Mouse (Mus musculus): Measurements from ENCODE around the gene Inpp5e.
"Not testable (repeated sequence)": the region's sequence is repeated elsewhere in the genome, so short reads cannot be mapped to it uniquely, and the experiment has no call there.

The Inpp5e gene

DNA sequence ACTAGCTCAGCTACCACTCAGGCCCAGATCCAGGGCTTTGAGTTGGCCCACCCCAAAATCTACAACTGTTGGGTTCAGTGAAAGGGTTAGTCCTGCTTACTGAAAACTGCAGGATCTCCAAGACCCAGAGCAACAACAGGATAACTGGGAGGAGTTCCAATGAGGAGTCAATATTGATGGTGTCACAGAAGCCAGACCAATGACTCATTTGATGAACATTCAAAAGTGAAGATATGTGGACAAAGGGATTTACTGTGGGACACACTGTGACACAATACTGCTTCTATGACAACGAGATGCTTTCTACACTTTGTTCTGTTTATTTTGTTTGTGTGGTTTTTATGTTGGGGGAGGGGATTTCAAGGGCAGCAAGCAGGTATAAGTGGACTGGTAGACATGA is 9.1 kb upstream of the Inpp5e start:
- DNase-seq (ENCODE audit: low spot score in 2 of 2) = no peak

- DNase-seq (ENCODE audit: low spot score in 2 of 2) = no peak
These were observed 8.1 kb upstream of the Inpp5e start for GRCm38 (mm10) chr2:26417066-26417465.

DNA sequence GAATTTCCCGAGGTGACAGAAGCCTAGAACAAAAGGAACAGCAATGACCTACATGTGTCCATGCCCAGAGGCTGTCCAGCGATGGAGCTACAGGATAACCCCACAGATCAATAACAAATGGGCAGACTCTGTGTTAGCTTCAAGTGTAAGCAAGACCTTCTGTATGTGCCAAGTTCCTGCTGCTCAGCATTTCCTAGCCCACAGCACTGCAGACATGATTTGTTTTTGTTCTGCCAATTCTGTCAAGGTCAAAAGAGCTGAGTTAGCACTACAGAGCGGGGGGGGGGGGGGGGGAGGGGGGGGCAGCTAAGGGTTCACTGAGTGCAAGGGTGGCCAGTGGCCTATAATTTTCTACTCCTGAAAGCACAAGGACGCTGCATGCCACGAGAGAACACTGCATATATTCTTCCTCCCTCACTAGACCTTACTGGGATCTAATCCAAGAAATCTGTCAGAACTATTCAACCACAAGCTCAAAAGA is 2.0 kb upstream of the Inpp5e start:
- DNase-seq (ENCODE audit: low spot score in 2 of 2) = no peak

- DNase-seq (ENCODE audit: low spot score in 2 of 2) = no peak
These were observed 1.1 kb upstream of the Inpp5e start for GRCm38 (mm10) chr2:26410091-26410490.

DNA sequence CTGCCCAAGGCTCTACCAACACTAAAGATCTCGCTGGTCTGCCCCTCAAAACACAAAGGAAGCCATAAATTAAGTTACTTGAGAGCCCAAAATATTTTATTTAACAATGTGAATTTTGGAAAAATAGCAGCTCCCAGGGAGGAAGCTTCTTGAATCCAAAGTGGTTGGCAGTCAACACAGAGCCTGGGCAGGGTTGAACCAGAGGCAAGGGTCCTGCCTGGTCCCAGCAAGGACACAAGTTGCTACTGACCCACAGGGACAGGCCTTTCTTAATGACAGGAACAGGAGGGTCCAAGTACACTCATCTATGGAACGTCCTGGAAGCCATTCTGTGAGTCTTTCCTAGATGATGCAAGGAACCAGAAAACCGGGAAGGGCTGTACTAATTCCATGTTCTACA is 359 bp upstream of the Inpp5e start:
- no peak for DNase-seq (ENCODE audit: low spot score in 2 of 2)

DNA sequence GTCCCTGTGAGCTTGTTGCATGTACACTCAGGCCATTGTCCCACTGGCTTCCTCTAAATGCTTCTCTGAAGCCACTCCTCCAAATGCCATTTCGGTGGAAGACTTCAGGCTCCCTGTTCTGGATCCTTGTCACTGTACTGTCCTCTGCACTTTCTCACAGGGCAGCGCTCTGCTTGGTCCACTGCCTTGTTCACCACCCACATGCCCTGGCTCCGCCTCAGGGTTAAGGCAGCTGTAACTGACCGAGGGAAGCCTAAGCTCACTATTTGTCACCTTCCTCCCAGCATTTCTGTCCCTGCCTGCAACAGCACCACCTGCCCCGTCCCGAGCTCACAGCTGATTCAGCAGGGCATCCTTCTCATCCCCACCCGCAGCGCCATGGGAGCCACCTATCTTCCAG is 5.7 kb downstream of the Inpp5e start:
- DNase-seq (ENCODE audit: low spot score in 2 of 2) = no peak

- no peak for DNase-seq (ENCODE audit: low spot score in 2 of 2)
These were observed 6.7 kb downstream of the Inpp5e start for GRCm38 (mm10) chr2:26402265-26402664.

DNA sequence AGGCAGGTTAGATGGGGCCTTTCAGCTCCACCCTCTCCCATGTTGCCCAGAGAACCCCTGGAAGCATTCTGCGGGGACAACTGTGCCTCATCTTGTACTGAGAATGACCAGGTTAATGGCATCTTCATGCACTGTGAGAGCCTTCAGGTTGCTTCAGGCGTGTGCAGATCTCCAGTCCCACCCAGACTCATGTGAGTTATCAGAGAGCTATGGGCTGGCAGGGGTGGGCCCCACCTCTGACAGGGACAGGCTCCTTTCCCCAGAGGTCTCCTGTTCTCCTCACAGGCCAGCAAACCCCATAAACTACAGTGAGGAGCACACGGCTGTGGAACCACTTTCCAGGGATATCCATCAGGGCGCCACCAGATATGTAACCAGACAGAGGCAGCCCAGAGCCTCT is 8.0 kb downstream of the Inpp5e start:
- DNase-seq (ENCODE audit: low spot score in 2 of 2) = no peak

GRCm38 (mm10) chr2:26400296-26400695 is 8.7 kb downstream of the Inpp5e start:
- DNase-seq (ENCODE audit: low spot score in 2 of 2) = no peak

GRCm38 (mm10) chr2:26399647-26400046 is 9.4 kb downstream of the Inpp5e start:
- DNase-seq (ENCODE audit: low spot score in 2 of 2) = no peak

- DNase-seq (ENCODE audit: low spot score in 2 of 2) = no peak
These were observed 10.0 kb downstream of the Inpp5e start for GRCm38 (mm10) chr2:26398978-26399377.

DNA sequence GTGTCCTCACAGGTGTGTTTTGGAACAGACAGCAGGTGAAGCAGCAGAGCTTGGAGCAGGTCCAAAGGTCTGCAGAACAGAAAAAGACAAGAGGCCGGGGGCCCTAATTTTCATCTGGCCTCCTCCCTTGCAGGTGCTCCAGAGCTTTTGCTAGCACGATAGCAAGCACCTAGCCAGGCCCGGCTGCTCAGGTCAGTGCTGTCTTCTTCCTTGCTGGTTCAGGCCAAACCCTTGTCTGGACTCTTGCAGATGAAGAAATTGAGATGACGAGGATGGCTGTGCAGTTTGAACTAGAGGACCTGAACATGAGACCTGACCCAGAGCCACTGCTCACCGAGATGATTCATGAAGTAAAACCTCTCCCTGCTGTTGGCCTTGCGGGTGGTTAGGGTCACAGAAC is 17.4 kb downstream of the Inpp5e start:
- no peak for DNase-seq (ENCODE audit: low spot score in 2 of 2)

DNA sequence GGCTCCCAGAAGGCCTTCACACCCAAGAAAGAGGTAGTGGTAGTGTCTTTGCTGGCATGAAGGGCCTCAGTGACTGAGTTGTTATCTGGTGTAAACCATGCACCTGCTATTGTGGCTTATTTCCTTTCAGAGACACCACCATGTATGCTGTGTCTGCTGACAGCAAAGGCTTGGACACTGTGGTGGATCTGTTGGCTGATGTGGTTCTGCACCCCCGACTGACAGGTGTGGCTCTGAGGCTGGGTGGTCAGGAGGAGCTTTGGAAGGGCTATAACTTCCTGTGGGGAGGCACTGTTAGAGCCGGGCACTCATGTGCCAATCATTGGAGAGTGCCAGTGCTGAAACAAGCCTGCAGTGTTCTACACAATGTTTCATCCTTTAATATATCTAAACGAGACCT is 18.0 kb downstream of the Inpp5e start:
- DNase-seq (ENCODE audit: low spot score in 2 of 2) = no peak

GRCm38 (mm10) chr2:26389154-26389690 is 19.8 kb downstream of the Inpp5e start, which contains the start of the genes Entr1 and Pmpca:
Entr1 (minus strand) TSS chr2:26389316.
Pmpca (plus strand) TSS chr2:26389339.
- peak in 1 of 2 experiments; percentile 79 for DNase-seq (ENCODE audit: low spot score in 2 of 2)

DNA sequence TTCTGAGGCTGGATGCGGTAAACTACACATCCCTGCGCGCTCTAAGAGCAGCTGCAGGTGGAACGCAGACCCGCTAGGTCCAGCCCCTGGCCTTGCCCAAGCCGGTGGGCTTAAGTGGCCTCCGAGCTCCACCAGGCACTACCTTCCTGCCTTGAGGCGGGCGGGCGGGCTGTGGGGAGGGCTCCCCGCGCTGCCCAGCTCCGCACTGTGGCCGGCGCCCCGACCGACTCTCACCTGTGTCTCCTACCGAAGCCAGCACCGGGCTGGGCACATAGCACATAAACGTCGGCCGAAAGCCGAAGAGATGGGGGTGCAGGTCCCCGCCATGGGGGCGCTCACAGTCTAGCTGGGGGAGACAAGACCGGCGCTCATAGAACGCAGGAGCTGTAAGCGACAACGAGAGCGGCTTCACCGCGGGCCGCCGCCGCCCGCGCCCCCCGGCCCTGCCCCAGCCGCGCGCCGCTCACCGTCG is 20.3 kb downstream of the Inpp5e start:
- no peak for DNase-seq (ENCODE audit: low spot score in 2 of 2)

- no peak for DNase-seq (ENCODE audit: low spot score in 2 of 2)
These were observed 21.3 kb downstream of the Inpp5e start for GRCm38 (mm10) chr2:26387713-26388112.

- DNase-seq (ENCODE audit: low spot score in 2 of 2) = not testable (repeated sequence)
These were observed 28.1 kb downstream of the Inpp5e start for GRCm38 (mm10) chr2:26380871-26381270.

- peak; percentile 61 to 83 for DNase-seq (ENCODE audit: low spot score in 2 of 2)
These were observed 28.8 kb downstream of the Inpp5e start, which contains the start of gene Snapc4 for GRCm38 (mm10) chr2:26380131-26380771. Snapc4 (minus strand) TSS chr2:26380653.

- DNase-seq (ENCODE audit: low spot score in 2 of 2) = no peak
These were observed 36.6 kb downstream of the Inpp5e start for GRCm38 (mm10) chr2:26372396-26372795.

DNA sequence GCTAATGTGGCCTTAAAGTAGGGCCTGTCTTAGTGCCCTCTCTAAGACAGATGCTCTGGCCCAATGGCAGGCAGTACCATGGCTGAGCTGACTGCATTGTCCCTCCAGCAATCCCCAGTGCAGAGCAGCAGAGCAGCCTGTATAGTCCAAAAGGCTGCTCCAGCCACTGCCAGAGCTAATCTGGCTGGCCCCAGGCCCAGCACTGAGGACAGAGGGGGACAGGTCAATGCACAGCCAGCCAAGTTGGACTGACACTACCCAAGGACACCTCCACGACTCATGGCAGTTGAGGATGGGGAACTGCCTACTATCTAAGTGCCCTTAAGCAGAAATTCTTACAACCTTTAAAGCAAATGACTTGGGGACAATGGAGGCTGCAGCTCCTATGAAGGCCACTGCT is 40.4 kb downstream of the Inpp5e start:
- DNase-seq (ENCODE audit: low spot score in 2 of 2) = no peak

- DNase-seq (ENCODE audit: low spot score in 2 of 2) = no peak
These were observed 41.1 kb downstream of the Inpp5e start for GRCm38 (mm10) chr2:26367911-26368310.

GRCm38 (mm10) chr2:26364738-26365465 is 44.1 kb downstream of the Inpp5e start:
- peak in 1 of 2 experiments; percentile 36 for DNase-seq (ENCODE audit: low spot score in 2 of 2)

DNA sequence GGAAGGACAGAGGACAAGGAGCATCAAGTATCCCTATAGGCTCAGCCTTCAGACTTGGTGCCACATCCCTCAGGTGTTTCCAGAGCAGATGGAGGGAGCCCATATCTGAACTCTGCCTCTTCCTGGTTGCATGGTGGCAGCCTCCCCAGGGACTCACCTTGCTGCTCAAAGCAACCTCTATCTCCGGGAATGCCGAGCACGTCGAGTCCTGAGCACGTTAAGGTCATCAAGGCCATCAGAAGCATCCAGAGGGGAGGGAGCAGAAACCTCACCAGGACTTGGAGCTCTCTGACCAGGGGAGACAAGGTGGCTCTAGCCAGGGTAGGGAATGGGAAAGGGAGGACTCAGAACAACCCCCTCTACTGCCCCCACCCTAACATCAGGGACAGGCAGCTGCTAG is 45.5 kb downstream of the Inpp5e start:
- no peak for DNase-seq (ENCODE audit: low spot score in 2 of 2)

All from left cerebral cortex, adult 9 months (tissue).